Mouse (Mus musculus) bone marrow macrophage, adult 2 months (primary cell): ENCODE measurements around the gene Pyy. TPM values are rescaled to one million over a fixed set of nuclear protein-coding genes. Genes with fewer than 3 reads are reported as not detected.

Source experiments
- H3K27ac ChIP-seq: 2 replicates; pipeline ENCODE4 v1.5.1; 2012; ENCODE audit warnings: low read depth, low read length; ENCODE audit not compliant: insufficient read depth
- H3K4me1 ChIP-seq: 2 replicates; pipeline ENCODE4 v1.6.1; 2012; ENCODE audit warnings: low read length; ENCODE audit not compliant: control insufficient read depth, insufficient read depth
- H3K4me3 ChIP-seq: 2 replicates; pipeline ENCODE4 v1.5.1; 2012; ENCODE audit warnings: mild to moderate bottlenecking, low read length, moderate library complexity; ENCODE audit not compliant: insufficient read depth
- CTCF ChIP-seq: IDR thresholded peaks from 2 replicates; pipeline ENCODE4 v1.5.1; 2012; ENCODE audit warnings: low read depth, mild to moderate bottlenecking, low read length, moderate library complexity
- POLR2A ChIP-seq: IDR thresholded peaks from 2 replicates; pipeline ENCODE4 v1.6.1; 2012; ENCODE audit warnings: mild to moderate bottlenecking, low read depth, low read length, borderline replicate concordance
- polyA plus RNA-seq: library from polyadenylated mRNA; stranded (reverse); fragments of >200 nt; gene quantifications from 2 replicates; pipeline ENCODE4 v1.2.4, GENCODE M21; 2012; ENCODE audit not compliant: missing spikeins, insufficient read depth, insufficient read length

The Pyy gene
- polyA plus RNA-seq = not detected in 2 replicates

- H3K4me3 ChIP-seq = no peak within 1 kb of the TSS
- TF ChIP-seq POLR2A = no peak
- no peaks in the 10 kb centered on the region for H3K4me1 ChIP-seq
- no peak within 1 kb of the TSS for H3K27ac ChIP-seq
Measured at GRCm38 (mm10) chr11:102107732-102108131, at the start of gene Pyy. Gene Pyy (minus strand): TSS chr11:102107832.

GRCm38 (mm10) chr11:102156786-102157089, 49.1 kb upstream of the Pyy start:
- Histone ChIP-seq H3K4me3 (no peak overlapping the region), H3K27ac (no peak overlapping the region), H3K4me1 (peaks cover 3% of the 10 kb centered on the region; the same call in 1 of the 2 replicates)
- no peak for TF ChIP-seq POLR2A
- no peak for TF ChIP-seq CTCF

- Histone ChIP-seq H3K4me3 (peak within 1 kb of the TSS; percentile 95), H3K4me1 (peaks cover 3% of the 10 kb centered on the region; the same call in 1 of the 2 replicates), H3K27ac (peak within 1 kb of the TSS; percentile 5; the same call in 1 of the 2 replicates)
- TF ChIP-seq POLR2A (no peak), CTCF (no peak)
Measured at GRCm38 (mm10) chr11:102156039-102156785, 48.6 kb upstream of the Pyy start, which contains the start of gene Tmem101. Gene Tmem101 (minus strand): TSS chr11:102156404.

- Histone ChIP-seq H3K27ac (no peak overlapping the region), H3K4me3 (no peak overlapping the region), H3K4me1 (no peaks in the 10 kb centered on the region)
- TF ChIP-seq CTCF (no peak), POLR2A (no peak)
Measured at GRCm38 (mm10) chr11:102147213-102147989, 39.8 kb upstream of the Pyy start.

- Histone ChIP-seq H3K27ac (no peak overlapping the region), H3K4me3 (no peak overlapping the region), H3K4me1 (no peaks in the 10 kb centered on the region)
- TF ChIP-seq POLR2A (no peak), CTCF (no peak)
Measured at GRCm38 (mm10) chr11:102146531-102146930, 38.9 kb upstream of the Pyy start.

- Histone ChIP-seq H3K27ac (no peak overlapping the region), H3K4me1 (no peaks in the 10 kb centered on the region), H3K4me3 (no peak overlapping the region)
- TF ChIP-seq POLR2A (no peak), CTCF (no peak)
Measured at GRCm38 (mm10) chr11:102146005-102146404, 38.4 kb upstream of the Pyy start.

GRCm38 (mm10) chr11:102145471-102146001, 37.9 kb upstream of the Pyy start, which contains the start of gene Nags:
Gene Nags (plus strand): TSS chr11:102145513.
- H3K4me1 ChIP-seq = no peaks in the 10 kb centered on the region
- no peak for TF ChIP-seq POLR2A
- no peak for TF ChIP-seq CTCF
- H3K4me3 ChIP-seq = peak within 1 kb of the TSS; percentile 15
- no peak within 1 kb of the TSS for H3K27ac ChIP-seq

- no peak for TF ChIP-seq POLR2A
- no peak for TF ChIP-seq CTCF
- no peaks in the 10 kb centered on the region for H3K4me1 ChIP-seq
- H3K4me3 ChIP-seq = peak overlapping the region; percentile 15
- no peak overlapping the region for H3K27ac ChIP-seq
Measured at GRCm38 (mm10) chr11:102144957-102145470, 37.4 kb upstream of the Pyy start.

GRCm38 (mm10) chr11:102142355-102142754, 34.7 kb upstream of the Pyy start:
- Histone ChIP-seq H3K27ac (no peak overlapping the region), H3K4me1 (peaks cover 2% of the 10 kb centered on the region; the same call in 1 of the 2 replicates), H3K4me3 (no peak overlapping the region)
- no peak for TF ChIP-seq CTCF
- no peak for TF ChIP-seq POLR2A
